Mouse (Mus musculus) cortical plate, adult 2 months (tissue): ENCODE results near the gene Gpr183.

Source experiments
- CTCF ChIP-seq: fragments of 200-500 bp; IDR thresholded peaks from 2 replicates; pipeline ENCODE4 v1.5.1; 2011; ENCODE audit warnings: mild to moderate bottlenecking, control low read depth, low read length; ENCODE audit not compliant: insufficient read depth; ENCODE audit errors: extremely low read depth
- POLR2A ChIP-seq: fragments of 200-500 bp; IDR thresholded peaks from 2 replicates; pipeline ENCODE4 v1.6.1; 2011; ENCODE audit warnings: mild to moderate bottlenecking, low read length, control low read depth; ENCODE audit not compliant: insufficient read depth; ENCODE audit errors: extremely low read depth

- TF ChIP-seq POLR2A = no peak
- TF ChIP-seq CTCF = no peak
Observed at GRCm38 (mm10) chr14:121960531-121960930, 4.5 kb downstream of the Gpr183 start.
